Mouse (Mus musculus) inflammation-experienced regulatory T-cells, adult 16 weeks (primary cell): ENCODE data around the gene Bex4. TPM values are rescaled to one million over a fixed set of nuclear protein-coding genes. Genes with fewer than 3 reads are reported as not detected.

Source experiments
- polyA plus RNA-seq: library from polyadenylated mRNA; unstranded; fragments of 100-300 nt; shearing (Covaris generic); gene quantifications from one replicate; pipeline ENCODE4 v1.2.1, GENCODE M21; 2017

Bex4 gene
- polyA plus RNA-seq: not detected

DNA sequence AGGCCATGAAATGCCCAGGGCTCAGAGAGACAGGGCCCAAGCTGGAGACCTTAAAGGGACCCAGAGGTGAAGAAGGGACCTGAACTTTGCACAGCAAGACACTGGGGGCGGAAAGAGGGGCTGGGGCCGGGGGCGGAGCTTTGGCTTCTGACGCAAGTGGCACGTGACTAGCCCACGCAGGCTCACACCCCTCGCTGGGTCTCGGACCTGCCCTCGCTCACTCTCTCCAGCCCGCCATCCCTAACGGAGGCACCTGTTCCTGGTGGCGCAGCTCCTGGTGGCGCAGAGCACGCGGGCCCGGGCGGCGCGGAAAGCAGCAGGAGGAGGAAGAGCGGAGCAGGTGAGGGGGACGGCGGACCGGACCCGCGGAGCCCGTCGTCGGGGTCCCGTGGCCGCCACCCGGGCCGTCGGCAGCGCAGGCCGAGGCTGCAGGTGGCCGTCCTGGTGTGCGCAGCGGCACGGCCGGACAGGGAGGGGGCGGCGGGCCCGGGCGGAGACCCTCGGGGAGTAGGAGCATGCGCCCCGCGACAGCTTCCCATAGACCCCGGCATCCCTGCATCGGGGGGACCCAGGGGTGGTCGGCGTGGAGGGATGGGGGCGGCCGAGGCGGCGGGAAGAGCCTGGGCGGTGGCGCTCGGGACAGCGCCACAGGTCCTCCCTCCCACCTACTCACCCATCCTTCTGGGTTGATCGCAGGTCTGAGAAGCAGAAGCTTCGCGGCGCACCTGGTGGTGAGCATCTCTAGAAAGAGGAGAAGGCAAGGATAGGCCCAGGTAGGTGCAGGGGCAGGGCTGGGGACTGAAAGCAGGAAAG is at the start of gene Bex4:
Bex4 (plus strand) TSS at position 170 of the 813 bp plus-strand sequence.

DNA sequence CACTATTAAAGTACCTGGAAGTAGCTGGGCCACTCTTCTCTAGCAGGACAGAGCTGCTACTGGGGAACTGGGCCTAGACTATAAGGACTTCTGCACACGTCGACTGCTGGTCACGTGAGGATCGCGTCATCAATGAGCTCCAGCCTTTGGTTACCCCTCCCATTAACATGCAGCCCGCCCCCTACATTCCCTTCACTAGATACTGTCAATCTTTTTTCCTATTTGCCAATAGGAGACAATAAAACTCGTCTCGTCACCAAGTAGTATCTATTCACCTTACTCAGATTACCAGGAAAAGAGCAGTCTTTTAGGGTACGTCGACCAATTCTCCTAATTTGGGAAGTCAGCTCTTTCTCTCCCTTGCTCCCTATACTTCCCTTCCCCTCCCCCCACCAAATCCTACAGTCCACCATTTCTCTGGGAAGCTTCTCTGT is 33.3 kb downstream of the Bex4 start, which contains the start of gene Tceal8:
Tceal8 (minus strand) TSS at position 225 of the 434 bp plus-strand sequence.

Other genes with a start within 250 kb of the Bex4 start
- gene Arxes2, start 145.2 kb upstream of the Bex4 start, polyA plus RNA-seq: 8.1 TPM
- not detected for gene Arxes1, start 105.6 kb upstream of the Bex4 start, polyA plus RNA-seq
- 2.2 TPM for gene Bex2, start 70.8 kb upstream of the Bex4 start, polyA plus RNA-seq
- gene Nxf3, start 53.7 kb upstream of the Bex4 start, polyA plus RNA-seq: not detected
- 1.0 TPM for gene Tceal8, start 33.3 kb downstream of the Bex4 start, polyA plus RNA-seq
- not detected for gene Tceal5, start 64.9 kb downstream of the Bex4 start, polyA plus RNA-seq
- gene Tceal7, start 75.8 kb downstream of the Bex4 start, polyA plus RNA-seq: not detected
- not detected for gene Bex1, start 76.5 kb downstream of the Bex4 start, polyA plus RNA-seq
- 56.0 TPM for gene Tceal9, start 106.1 kb downstream of the Bex4 start, polyA plus RNA-seq
- 104 TPM for gene Bex3, start 131.3 kb downstream of the Bex4 start, polyA plus RNA-seq